Comparison of ENCODE assay signal across 8 mouse cellular contexts in the genomic region with DNA sequence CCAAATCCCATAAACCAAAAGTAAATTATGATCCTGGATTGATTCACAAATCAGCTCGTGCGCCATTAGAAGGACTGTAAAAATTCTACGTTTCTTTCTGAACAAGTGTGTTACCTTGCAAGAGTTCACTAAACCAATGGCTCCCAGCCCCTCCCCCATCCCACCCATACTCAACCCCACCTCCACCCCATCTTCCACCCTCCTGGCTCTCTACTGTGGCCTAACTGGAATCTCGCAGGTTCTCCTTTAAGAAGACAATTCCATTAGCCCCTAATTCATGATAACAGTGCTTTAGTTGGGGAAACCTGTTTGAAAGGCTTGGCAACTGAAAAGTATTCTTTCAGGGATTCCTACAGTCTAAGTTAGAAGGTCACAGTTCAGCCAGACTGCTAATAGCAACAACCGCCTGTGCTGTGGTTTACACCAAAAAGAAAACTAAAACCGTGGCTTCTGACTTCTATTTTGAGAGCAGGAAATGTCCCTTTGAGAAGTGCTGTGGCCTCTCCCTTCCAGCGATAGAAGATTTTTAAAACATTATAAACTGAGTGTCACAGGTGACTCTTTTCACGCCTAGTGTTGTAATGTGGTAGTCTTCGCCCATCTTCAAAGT. TPM values are rescaled to one million over a fixed set of nuclear protein-coding genes. Genes with fewer than 3 reads are reported as not detected.
A peak's percentile ranks its signal among the peaks of the same experiment; 100 is the strongest.
DNase-seq lines count a peak whose midpoint lies in the region.

No protein-coding gene starts in this region.

- H3K27ac ChIP-seq in limb, embryonic 10.5 days: no peak overlapping the region

- DNase-seq in embryo, embryonic 10.5 days (ENCODE audit: low spot score): peak; percentile 57
- no peak for DNase-seq in embryo, embryonic 10 days (ENCODE audit: low spot score)
- peak; percentile 54 for DNase-seq in thymus, postnatal 4 days
- no peak for DNase-seq in thymus, postnatal 10 days (ENCODE audit: low spot score in 2 of 2)
- no peak for DNase-seq in limb, embryonic 10.5 days (ENCODE audit: low spot score)
- DNase-seq in natural killer cell, adult 2 months (ENCODE audit: low spot score in 2 of 2): peak; percentile 57 to 74
- no peak for DNase-seq in cerebellum, postnatal 25 days
- no peak for DNase-seq in adrenal gland, postnatal 25 days

- 17% methylated on average over 9 of the region's 9 CpGs for WGBS in limb, embryonic 10.5 days

- peak overlapping the region; percentile 88 for H3K4me3 ChIP-seq in limb, embryonic 10.5 days

- H3K36me3 ChIP-seq in limb, embryonic 10.5 days: no peaks in the 10 kb centered on the region

- no peaks in the 10 kb centered on the region for H3K9me3 ChIP-seq in limb, embryonic 10.5 days (replicated peaks)

- H3K4me1 ChIP-seq in limb, embryonic 10.5 days: peaks cover 42% of the 10 kb centered on the region

- peaks cover 6% of the 10 kb centered on the region; the same call in 1 of the 2 replicates for H3K27me3 ChIP-seq in limb, embryonic 10.5 days (ENCODE audit: low read depth, poor library complexity, severe bottlenecking)

RNA-seq across cellular contexts. Expression of gene Foxn3, which starts 1.0 kb away (rescaled TPM):
- polyA plus RNA-seq in limb, embryonic 10.5 days (2016; fragmentation: Nextera tagmentation; extraction: Ambion mirVana): 57.6 and 68.8 TPM in 2 replicates
- total RNA-seq in adrenal gland, postnatal 25 days (2021): 64.8 and 98.9 TPM in 2 replicates

Comparison
In these comparisons a context has a peak if more than half of its experiments do, and no peak if none do; other contexts are left out.
1. DNase-seq: peak in embryo, embryonic 10.5 days (single experiment), thymus, postnatal 4 days (single experiment) and natural killer cell, adult 2 months (2 of 2); none in embryo, embryonic 10 days (single experiment), thymus, postnatal 10 days (0 of 2), limb, embryonic 10.5 days (single experiment), cerebellum, postnatal 25 days (0 of 2) and adrenal gland, postnatal 25 days (single experiment).